Mouse (Mus musculus) heart, adult 8-10 months (tissue): ENCODE measurements around the gene Cd40lg. TPM values are rescaled to one million over a fixed set of nuclear protein-coding genes. Genes with fewer than 3 reads are reported as not detected.

Experiments
- DNase-seq: peaks from one replicate; pipeline ENCODE4 v3.0.0; 2022; ENCODE audit warnings: low spot score
- total RNA-seq, 4 experiments: library from RNA; stranded (reverse); gene quantifications; 2 replicates each; pipeline ENCODE4 v1.2.4; 2022

The Cd40lg gene
- total RNA-seq: not detected

DNA sequence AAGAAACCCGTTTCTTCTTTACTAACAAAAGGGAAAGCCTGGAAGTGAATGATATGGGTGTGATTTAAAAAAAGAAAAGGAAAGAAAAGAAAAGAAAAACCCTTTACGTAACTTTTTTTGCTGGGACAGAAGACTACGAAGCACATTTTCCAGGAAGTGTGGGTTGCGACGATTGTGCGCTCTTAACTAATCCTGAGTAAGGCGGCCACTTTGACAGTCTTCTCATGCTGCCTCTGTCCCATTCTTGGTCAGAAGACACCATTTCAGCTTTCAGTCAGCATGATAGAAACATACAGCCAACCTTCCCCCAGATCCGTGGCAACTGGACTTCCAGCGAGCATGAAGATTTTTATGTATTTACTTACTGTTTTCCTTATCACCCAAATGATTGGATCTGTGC is at the start of gene Cd40lg:
Gene Cd40lg (plus strand): TSS at position 268 of the 400 bp plus-strand sequence.
- DNase-seq: no peak

DNA sequence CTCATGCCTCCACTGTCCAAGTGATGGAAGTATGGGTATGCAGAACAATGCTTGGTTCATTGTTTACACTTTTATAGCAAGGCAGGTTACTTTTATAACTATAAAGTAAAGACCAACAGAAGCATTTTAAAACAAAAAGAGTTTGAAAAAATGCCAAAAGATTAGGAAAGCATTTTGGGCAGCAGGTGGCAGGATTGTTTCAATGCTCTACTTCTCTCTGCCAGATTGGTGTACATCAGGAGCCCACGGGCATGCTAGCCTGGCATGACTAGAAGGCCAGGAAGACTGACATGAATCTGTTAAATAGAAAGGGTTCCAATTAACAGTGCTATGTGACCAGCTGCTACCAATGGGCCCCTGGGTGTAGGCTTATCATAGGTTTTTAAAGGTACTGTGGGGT is 45.4 kb upstream of the Cd40lg start:
- no peak for DNase-seq

GRCm38 (mm10) chrX:57171269-57171668 is 40.7 kb upstream of the Cd40lg start:
- no peak for DNase-seq

DNA sequence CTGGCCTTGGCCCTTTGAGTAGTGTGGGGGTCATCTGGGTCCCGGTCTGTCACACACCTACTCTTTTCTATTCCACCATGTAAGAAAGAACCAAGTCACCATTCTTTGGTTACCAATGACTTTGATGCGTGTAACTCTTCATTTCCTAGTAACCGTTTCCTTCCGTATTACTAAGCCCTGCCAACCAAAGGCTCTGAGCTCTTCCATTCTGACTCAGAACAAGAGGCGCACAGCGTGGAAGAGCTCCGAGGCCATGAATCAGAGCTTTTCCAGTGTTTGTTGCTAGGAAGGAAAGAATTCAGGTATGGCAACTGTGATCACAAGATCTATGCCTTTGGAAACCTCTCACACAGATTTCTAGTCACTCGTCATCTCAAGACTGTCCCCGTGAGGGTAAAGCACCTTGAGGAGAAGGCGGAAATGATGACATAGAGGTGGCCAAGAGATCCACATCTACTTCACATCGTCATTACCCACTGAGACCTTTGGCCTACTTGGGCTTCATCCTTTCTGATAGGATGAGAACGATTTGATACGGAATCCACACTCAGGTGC is 34.6 kb upstream of the Cd40lg start:
- DNase-seq: no peak

DNA sequence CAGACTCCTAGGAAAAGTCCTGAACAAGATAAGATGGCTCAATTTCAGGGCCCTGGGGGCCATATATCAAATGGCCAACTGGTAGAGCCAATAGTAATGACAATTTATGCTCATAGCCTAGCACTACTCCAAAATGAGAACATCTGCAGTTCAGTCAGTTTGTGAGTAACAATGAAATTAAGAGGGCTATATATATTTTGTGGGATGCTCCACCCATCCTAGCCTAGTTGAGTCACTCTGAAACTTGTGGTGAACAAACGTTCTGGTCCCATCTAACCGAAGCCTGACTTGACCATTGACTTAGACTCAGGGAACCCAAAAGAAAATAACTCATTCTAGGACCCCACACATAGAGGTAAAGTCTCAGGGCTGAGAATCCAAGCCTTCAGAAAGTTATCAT is 29.5 kb upstream of the Cd40lg start:
- no peak for DNase-seq

DNA sequence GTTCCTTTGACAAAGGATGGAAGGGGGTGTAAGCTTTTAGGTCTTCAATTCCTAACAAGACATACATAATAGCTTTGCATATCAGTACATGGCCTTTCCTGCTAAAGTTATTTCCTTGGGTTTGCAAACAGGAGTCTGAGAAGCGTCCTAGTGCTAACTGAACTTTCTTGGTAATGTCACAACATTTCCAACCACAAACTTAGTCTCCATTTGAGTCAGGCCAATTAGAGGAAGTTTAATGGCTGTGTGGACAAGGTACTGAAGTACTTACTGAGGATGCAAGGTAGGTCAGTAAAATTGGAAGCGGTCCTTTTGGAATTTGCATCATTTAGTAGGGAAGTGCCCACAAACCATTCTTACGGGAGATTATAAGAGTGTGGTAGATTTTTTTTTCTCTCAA is 28.6 kb upstream of the Cd40lg start:
- no peak for DNase-seq

DNA sequence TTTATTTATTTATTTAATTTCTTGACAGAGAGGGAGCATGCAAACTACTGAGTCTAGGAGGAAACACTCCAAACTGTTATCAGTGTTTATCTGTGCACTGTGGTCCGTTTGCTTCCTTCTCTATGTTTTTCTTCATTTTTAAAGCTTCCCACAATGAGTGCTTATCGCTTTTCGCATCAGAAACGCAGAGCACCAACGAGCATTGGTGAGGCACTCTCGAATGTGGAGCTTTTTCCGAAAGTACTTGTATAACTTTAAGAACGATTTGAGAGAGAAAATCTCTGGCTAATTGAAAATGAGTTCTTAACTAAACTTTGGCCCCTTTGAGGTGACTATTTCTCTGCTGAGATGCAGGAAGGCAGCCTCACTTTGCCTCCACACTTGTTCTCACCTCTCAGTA is 24.6 kb upstream of the Cd40lg start:
- DNase-seq: no peak

- no peak for DNase-seq
Measured at GRCm38 (mm10) chrX:57189335-57189734, 22.6 kb upstream of the Cd40lg start.

DNA sequence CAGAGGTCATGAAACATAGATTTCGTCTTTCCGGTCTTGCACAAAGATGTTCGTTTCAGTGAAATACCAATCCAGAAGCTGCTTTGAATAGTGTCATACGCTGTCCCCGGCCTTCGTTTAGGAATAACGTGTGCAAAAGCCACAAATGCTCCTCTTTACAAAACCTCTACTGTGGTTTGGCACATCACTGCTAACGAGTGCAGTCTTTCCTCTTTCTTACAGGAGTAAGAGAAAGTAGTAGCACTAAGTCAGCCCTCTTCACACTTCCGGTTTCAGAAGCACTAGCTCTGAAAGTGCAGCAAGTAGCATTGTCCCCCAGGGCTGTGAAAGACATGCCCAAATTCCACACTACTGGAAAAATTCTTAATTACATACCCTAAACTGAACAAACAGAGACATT is 15.6 kb upstream of the Cd40lg start:
- DNase-seq: no peak

GRCm38 (mm10) chrX:57198036-57198435 is 13.9 kb upstream of the Cd40lg start:
- no peak for DNase-seq

DNA sequence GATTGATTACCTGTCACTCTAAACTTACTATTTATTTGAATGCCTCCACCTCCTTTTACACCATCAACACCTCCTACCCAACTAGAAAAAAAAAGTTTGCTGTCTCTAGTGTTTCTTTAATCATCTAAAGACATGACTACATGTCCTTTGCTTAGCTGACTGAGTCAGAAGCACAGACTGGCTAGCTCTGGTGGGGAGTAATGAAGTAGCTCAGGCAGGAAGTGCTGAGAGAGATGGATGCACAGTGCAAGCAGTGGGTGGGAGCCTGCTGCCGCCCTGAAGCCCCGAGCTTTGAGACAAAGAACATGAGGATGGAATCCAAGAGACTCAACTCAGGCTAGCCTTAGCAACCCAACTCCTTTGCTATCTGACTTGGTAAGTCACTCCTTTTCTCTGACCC is 11.5 kb upstream of the Cd40lg start:
- no peak for DNase-seq

DNA sequence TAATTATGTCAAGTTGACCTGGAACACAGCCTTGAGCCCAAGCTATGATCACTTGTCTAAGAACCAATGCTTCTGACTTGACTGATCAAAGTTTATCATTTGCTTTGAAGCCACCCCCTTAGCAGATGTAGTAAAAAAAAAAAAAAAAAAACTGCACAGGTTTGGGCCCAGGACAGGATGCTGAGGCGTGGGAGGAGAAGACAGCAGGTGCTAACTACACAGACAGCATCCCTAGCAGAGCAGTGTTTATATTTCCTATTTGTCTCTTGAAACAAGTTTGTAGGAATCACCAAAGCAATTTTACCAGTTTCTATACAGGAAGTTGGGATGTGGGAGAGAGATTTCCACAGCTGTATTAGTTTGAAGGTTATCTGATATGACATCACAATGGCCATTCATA is 1.4 kb upstream of the Cd40lg start:
- no peak for DNase-seq

GRCm38 (mm10) chrX:57212862-57213261 is 919 bp downstream of the Cd40lg start:
- DNase-seq: no peak

DNA sequence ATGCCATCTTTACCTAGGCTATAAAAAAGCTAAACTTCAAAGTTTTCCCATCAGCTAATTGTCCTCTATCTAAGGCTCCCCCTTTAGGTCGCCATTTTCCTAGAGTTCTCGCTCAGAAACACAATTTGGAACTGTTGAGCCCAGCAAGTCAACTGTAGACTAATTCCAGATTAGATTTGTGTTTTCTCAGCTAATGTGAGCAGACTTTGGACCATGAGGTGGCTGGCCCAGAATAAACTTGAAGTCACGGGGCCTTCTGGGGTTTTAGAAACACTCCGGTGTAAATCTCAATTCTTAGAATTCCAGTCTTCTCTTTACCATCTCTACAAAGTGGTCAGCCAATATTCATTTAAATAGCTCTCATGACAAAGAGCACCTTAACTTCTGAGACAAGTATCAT is 3.6 kb downstream of the Cd40lg start:
- DNase-seq: no peak

GRCm38 (mm10) chrX:57216271-57216670 is 4.3 kb downstream of the Cd40lg start:
- DNase-seq: no peak

- DNase-seq: no peak
Measured at GRCm38 (mm10) chrX:57219563-57219962, 7.6 kb downstream of the Cd40lg start.

DNA sequence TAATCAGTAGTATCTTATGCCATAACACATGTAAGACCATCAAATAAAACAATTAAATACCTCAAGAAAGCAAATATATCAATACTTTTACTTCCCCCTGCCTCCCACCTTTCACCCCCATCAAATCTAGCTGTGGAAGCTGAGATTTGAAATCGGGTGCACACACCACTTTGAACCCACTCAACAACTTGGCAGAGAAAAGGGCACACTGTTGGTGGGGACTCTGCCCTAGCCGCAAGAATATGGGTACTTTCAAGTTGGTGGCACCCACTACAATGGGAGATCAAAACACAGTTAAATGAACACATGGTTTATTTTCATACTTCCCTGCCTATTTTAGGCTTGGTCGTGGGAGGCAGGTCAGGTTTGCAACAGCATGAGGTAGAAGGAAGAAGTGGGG is 9.9 kb downstream of the Cd40lg start:
- DNase-seq: no peak

DNA sequence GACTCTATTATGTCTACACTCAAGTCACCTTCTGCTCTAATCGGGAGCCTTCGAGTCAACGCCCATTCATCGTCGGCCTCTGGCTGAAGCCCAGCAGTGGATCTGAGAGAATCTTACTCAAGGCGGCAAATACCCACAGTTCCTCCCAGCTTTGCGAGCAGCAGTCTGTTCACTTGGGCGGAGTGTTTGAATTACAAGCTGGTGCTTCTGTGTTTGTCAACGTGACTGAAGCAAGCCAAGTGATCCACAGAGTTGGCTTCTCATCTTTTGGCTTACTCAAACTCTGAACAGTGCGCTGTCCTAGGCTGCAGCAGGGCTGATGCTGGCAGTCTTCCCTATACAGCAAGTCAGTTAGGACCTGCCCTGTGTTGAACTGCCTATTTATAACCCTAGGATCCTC is 11.4 kb downstream of the Cd40lg start:
- DNase-seq: peak; percentile 3

GRCm38 (mm10) chrX:57228178-57228577 is 16.2 kb downstream of the Cd40lg start:
- DNase-seq: no peak

- DNase-seq: no peak
Measured at GRCm38 (mm10) chrX:57233596-57233995, 21.7 kb downstream of the Cd40lg start.

DNA sequence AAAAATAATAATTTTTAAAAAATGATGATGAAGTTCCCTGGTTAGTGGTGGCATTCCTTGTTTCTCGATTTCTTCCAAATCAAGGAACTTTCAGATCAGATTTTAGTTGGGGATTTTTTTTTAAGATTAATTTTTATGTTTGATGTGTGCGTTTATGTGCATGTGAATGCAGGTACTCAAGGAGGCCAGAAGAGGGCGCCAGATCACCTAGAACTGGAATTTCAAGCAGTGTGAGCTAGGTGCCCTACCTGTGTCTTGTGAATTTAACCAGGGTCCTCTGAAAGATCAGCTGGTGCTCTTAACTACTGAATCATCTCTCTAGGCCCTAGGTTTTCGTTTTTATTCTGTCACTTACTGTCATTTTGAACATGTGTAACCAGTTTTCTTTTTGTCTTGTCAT is 24.0 kb downstream of the Cd40lg start:
- DNase-seq: no peak

- no peak for DNase-seq
Measured at GRCm38 (mm10) chrX:57238572-57238971, 26.6 kb downstream of the Cd40lg start.

GRCm38 (mm10) chrX:57253329-57254055 is 41.5 kb downstream of the Cd40lg start:
- no peak for DNase-seq

DNA sequence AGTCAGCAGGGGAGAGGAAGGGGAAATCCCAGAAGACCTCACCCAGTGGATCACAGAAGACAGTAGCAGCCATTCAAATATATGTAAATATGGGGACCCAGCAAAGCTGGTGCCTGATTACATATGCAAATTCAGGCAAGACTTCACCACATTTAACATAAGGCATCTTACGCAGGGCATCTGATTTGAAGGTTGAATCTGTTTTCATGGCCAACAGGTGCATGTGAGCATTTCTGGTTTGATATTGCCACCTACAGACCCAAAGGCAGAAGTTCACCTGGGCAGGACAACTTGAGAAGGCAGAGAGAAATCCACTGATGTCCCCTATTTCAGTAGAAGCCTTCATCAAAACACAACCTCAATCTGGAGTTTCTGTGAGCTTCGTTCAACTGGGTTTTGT is 48.8 kb downstream of the Cd40lg start:
- DNase-seq: no peak
